Mouse (Mus musculus): ENCODE measurements around the gene Chd4.

Gene Chd4

DNA sequence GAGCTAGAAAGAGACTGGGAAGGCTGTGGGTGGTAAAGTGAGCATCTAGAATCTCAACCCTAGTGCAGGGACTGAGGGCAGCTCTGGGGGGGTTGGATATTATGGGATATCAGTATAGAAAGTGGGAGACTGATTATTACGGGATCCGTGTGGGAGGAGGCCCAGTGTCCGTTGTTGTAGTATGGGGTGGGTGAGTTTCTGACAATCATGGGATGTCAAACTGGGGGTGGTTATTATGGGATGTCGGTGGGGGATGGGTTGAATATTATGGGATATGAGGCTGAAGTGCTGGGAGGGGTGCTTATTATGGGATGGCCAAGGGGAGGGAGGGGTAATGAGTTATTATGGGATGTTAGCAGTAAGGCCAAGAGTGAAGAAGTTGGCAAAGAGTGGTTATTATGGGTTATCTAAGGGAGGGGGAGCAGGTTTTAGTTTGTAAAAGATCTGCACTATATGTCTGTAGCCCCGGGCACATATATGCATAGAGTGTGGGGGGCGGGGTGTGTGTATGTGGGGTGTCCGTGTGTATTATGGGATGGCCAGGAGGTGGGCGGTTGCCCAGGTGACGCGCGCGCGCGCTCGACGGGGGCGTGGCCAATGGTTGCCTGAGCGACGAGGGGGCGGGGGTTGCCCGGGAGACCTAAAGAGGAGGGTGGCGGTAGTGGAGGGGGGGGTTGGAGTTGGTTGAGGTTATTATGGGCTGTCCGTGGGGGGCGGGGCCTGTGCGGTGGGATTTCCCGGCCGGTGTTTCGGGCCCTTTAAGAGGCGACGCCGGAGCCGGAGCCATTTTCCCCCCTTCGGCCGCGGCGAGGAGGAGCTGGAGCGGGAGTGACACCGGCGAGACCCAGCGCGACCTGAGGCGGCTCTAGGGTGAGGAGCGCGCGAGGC lies at the start of gene Chd4:
Gene Chd4, plus strand, starts transcription at position 591 of the 888 bp plus-strand sequence.
- peak; percentile 95 for DNase-seq (ENCODE audit: low read depth)

DNA sequence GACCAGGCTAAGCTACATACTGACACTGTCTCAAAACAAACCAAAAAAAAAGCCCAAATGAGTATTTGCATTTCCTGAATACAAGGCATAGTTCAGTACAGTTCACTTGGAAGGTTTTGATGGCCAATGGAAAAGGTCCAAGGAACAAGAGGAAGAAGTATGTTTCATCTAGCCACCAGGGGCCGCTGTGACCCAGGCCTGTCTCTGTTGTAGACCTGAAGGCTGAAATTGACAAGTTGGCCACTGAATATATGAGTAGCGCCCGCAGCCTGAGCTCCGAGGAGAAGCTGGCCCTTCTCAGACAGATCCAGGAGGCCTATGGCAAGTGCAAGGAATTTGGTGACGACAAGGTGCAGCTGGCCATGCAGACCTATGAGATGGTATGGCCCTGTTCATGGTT lies 49.1 kb upstream of the Chd4 start:
- DNase-seq (ENCODE audit: low read depth) = peak; percentile 88

GRCm38 (mm10) chr6:125049678-125050077 lies 46.1 kb upstream of the Chd4 start, which contains the start of gene Acrbp:
Gene Acrbp, plus strand, starts transcription at chr6:125049689.
- no peak for DNase-seq (ENCODE audit: low read depth)

- peak; percentile 47 for DNase-seq (ENCODE audit: low read depth)
Measured at GRCm38 (mm10) chr6:125051237-125051636, 44.5 kb upstream of the Chd4 start.

DNA sequence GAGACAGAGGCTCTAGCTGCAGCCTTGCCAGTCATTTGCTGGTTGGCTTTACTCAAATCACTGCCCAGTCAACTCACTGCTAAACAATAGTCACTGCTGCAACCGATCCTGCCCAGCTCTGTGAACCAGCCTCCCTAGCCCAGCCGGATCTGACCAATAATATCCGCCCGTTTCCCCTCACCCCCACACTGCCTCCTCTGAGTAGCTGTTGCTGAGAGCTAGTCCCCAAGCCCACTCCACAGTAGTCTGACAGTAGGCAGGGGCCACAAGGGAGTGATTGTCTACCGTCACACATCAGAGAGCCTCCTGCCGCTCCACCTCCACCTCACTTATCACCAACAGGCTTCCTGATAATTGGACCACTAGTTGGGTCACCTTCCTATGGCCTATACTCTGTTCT lies 34.3 kb upstream of the Chd4 start:
- DNase-seq (ENCODE audit: low read depth) = no peak

DNA sequence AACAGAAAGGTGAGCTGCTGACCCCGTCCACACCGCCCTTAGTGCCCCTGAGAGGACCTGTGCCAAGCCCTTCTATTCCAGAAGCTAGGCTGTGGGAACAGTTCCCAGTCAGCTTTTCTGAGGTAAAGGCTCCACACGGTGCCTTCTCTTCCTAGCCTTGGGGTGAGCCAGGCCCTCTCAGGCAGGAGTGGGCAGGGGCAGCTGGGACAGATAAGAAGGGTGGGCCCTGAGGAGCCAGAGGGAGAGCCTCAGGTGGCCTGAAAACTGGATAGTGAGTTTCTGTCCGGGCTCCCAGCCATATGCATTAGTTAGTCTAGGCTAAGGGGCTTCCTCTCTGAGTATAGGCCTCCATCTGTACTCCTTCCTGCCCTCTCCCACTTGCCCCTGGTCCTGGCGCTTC lies 33.3 kb upstream of the Chd4 start:
- DNase-seq (ENCODE audit: low read depth) = no peak

DNA sequence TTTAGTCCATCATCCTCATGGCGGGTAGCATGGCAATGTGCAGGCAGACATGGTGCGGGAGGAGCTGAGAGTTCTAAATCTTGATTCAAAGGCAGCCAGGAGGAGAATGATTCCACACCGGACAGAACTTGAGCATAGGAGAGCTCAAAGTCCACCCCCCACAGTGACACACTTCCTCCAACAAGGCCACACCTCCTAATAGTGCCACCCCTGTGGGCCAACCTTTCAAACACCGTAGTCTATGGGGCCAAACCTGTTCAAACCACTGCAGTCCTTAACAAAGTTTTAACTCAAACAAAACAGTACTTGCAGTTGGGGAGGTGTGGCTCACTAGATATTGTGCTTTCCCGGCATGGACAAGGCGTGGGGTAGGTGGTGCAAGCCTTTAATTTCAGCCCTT lies 31.9 kb upstream of the Chd4 start:
- no peak for DNase-seq (ENCODE audit: low read depth)

- DNase-seq (ENCODE audit: low read depth) = peak; percentile 38
Measured at GRCm38 (mm10) chr6:125065223-125065622, 30.6 kb upstream of the Chd4 start.

- DNase-seq (ENCODE audit: low read depth) = no peak
Measured at GRCm38 (mm10) chr6:125067571-125067995, 28.2 kb upstream of the Chd4 start, which contains the start of gene Lpar5. Gene Lpar5, plus strand, starts transcription at chr6:125067920.

GRCm38 (mm10) chr6:125071170-125071895 lies 24.4 kb upstream of the Chd4 start:
- peak; percentile 95 for DNase-seq (ENCODE audit: low read depth)

DNA sequence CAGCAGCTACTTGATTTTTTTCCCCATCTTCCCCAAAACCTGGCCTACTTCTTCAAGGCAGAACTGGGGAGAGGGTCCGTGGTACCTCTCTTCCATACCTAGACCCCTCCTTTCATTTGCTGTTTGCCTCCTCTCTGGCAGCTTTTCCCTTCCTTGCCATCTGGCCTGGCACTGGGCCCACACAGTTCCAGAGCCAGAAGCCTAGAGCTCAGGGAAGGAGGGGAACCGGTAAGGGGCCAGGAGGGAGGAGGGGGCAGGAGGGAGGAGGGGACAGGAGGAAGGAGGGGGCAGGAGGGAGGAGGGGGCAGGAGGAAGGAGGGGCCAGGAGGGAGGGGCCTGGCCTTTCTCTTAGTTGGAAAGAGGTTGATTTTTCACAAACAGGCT lies 23.9 kb upstream of the Chd4 start:
- peak; percentile 87 for DNase-seq (ENCODE audit: low read depth)

- DNase-seq (ENCODE audit: low read depth) = no peak
Measured at GRCm38 (mm10) chr6:125073825-125074224, 22.0 kb upstream of the Chd4 start.

- DNase-seq (ENCODE audit: low read depth) = no peak
Measured at GRCm38 (mm10) chr6:125081394-125081793, 14.4 kb upstream of the Chd4 start.

- no peak for DNase-seq (ENCODE audit: low read depth)
Measured at GRCm38 (mm10) chr6:125081797-125082560, 13.8 kb upstream of the Chd4 start.

- no peak for DNase-seq (ENCODE audit: low read depth)
Measured at GRCm38 (mm10) chr6:125082801-125083386, 12.9 kb upstream of the Chd4 start.

GRCm38 (mm10) chr6:125084424-125084823 lies 11.4 kb upstream of the Chd4 start:
- peak; percentile 84 for DNase-seq (ENCODE audit: low read depth)

- no peak for DNase-seq (ENCODE audit: low read depth)
Measured at GRCm38 (mm10) chr6:125087937-125088336, 7.8 kb upstream of the Chd4 start.

DNA sequence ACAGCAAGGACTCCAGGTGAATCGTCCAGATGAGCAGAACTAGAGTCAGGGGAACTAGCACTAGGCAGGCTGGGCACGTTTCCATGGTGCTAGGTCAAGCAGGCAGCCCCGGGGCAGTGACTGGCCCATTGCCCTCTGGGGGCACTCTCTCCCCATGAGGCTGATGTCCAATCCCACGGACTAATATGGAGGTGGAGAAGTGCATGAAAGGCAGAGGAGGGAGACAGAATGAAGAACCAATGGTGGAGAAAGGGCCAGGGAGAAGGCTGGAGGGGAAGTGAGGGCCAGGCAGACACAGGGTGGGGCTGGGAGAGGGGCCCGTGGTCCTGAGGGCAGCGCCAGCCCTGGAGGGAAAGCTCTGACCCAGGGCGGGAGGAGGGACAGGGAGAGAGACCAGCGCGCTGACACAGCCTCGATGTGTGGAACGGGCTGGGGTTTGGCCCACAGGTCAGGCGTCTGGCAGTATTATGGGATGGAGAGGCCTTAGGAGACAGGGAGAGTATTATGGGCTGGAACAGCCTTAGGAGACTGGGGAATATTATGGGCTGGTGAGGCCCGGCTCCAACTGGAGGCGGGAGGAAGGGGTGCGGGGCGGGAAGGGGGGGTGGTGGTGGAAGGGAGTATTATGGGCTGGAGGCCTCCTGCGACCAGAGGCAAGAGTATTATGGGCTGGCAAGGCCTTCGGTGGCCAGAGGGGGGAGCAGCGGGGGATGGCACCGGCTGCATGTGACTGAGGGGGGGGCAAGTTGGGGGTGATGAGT lies 7.0 kb upstream of the Chd4 start:
- DNase-seq (ENCODE audit: low read depth) = peak; percentile 98

DNA sequence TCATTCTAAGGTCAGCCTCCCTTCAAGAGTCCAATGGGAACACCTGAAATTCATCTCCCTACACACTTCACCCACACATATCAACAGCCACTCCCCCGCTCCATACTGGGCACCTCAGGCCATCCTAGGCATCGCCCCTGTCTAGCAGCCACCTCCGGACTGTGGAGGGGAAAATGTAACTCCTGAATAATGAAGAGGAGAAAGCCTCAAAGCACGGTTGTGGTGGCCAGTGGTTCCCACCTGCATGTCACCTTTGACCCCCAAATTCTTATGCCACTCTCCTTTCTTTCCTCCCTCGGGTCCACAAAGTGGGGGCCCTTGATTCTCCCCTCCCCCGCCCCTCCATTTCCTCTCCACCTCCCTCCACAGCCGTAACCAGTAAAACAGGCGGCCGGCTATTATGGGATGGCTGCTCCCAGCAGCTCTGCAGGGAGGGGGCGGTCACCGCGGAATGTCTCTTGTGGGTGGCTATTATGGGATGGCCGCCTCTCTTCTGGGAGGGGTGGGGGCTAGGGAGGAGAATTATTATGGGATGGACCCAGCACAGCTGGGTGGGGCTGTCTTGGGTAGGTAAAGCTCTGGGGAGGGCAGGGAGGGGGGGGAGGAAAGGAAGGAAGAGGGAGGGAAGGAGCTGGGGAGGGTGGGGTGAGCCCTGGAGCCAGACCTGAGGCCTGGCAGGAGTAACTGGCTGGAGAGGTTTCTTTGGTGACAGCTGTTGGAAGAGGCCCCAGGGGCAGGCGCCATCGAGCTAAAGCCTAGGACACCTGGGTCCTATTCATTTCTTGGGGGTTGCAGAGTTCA lies 6.1 kb upstream of the Chd4 start:
- peak; percentile 98 for DNase-seq (ENCODE audit: low read depth)

Data from 416B (cell line).